Mouse (Mus musculus): ENCODE data around the gene Chst2. TPM values are rescaled to one million over a fixed set of nuclear protein-coding genes. Genes with fewer than 3 reads are reported as not detected.

Chst2 gene
- polyA plus RNA-seq, 1 experiment from 2014 or later = 17.5 TPM

GRCm38 (mm10) chr9:95413911-95414310 is 7.4 kb upstream of the Chst2 start:
- ATAC-seq (ENCODE audit: low FRiP score, low TSS enrichment) (no peak), DNase-seq (no peak)
- H3K9ac ChIP-seq (replicated peaks; ENCODE audit: low read length) = no peak overlapping the region
- no peaks in the 10 kb centered on the region for H3K4me1 ChIP-seq (ENCODE audit: control insufficient read depth, insufficient read depth, low read length)
- no peak overlapping the region for H3K4me2 ChIP-seq (ENCODE audit: low read length)
- H3K27ac ChIP-seq (replicated peaks; ENCODE audit: low read depth, low read length) = no peak overlapping the region
- no peak overlapping the region for H3K4me3 ChIP-seq (replicated peaks; ENCODE audit: low read depth, low read length)
- no peaks in the 10 kb centered on the region for H3K27me3 ChIP-seq (ENCODE audit: control insufficient read depth, insufficient read depth, low read length)
- no peaks in the 10 kb centered on the region for H3K36me3 ChIP-seq (ENCODE audit: control insufficient read depth, insufficient read depth, low read length)
- peaks cover 4% of the 10 kb centered on the region; the same call in 1 of the 2 replicates for H3K9me3 ChIP-seq (ENCODE audit: control insufficient read depth, low read length)

- no peaks in the 10 kb centered on the region for H3K27me3 ChIP-seq (ENCODE audit: control insufficient read depth, insufficient read depth, low read length)
- H3K4me1 ChIP-seq (ENCODE audit: control insufficient read depth, insufficient read depth, low read length) = no peaks in the 10 kb centered on the region
- ATAC-seq (ENCODE audit: low FRiP score, low TSS enrichment) (no peak), DNase-seq (no peak)
- H3K36me3 ChIP-seq (ENCODE audit: control insufficient read depth, insufficient read depth, low read length) = no peaks in the 10 kb centered on the region
- WGBS = 95% methylated on average over 4 of the region's 4 CpGs
- peaks cover 4% of the 10 kb centered on the region; the same call in 1 of the 2 replicates for H3K9me3 ChIP-seq (ENCODE audit: control insufficient read depth, low read length)
- no peak overlapping the region for H3K4me3 ChIP-seq (replicated peaks; ENCODE audit: low read depth, low read length)
- no peak overlapping the region for H3K4me2 ChIP-seq (ENCODE audit: low read length)
- H3K27ac ChIP-seq (replicated peaks; ENCODE audit: low read depth, low read length) = no peak overlapping the region
- no peak overlapping the region for H3K9ac ChIP-seq (replicated peaks; ENCODE audit: low read length)
Observed at GRCm38 (mm10) chr9:95412047-95412446, 5.5 kb upstream of the Chst2 start.

GRCm38 (mm10) chr9:95407586-95408220 is 1.2 kb upstream of the Chst2 start:
- peak overlapping the region; percentile 82 for H3K9ac ChIP-seq (replicated peaks; ENCODE audit: low read length)
- peak overlapping the region; percentile 96 for H3K4me2 ChIP-seq (ENCODE audit: low read length)
- H3K27ac ChIP-seq (replicated peaks; ENCODE audit: low read depth, low read length) = 0 out of 2 replicates have a peak overlapping the region, but pooled peaks have one; percentile 45
- peaks cover 9% of the 10 kb centered on the region; the same call in 1 of the 2 replicates for H3K4me1 ChIP-seq (ENCODE audit: control insufficient read depth, insufficient read depth, low read length)
- no peaks in the 10 kb centered on the region; the same call in 1 of the 2 replicates for H3K27me3 ChIP-seq (ENCODE audit: control insufficient read depth, insufficient read depth, low read length)
- ATAC-seq (ENCODE audit: low FRiP score, low TSS enrichment) (peak; percentile 24), DNase-seq (no peak)
- 2% methylated on average over 24 of the region's 24 CpGs for WGBS
- H3K36me3 ChIP-seq (ENCODE audit: control insufficient read depth, insufficient read depth, low read length) = no peaks in the 10 kb centered on the region
- peak overlapping the region; percentile 66 for H3K4me3 ChIP-seq (replicated peaks; ENCODE audit: low read depth, low read length)
- H3K9me3 ChIP-seq (ENCODE audit: control insufficient read depth, low read length) = no peaks in the 10 kb centered on the region

GRCm38 (mm10) chr9:95405946-95406570 is 464 bp downstream of the Chst2 start:
- no peaks in the 10 kb centered on the region for H3K9me3 ChIP-seq (ENCODE audit: control insufficient read depth, low read length)
- H3K36me3 ChIP-seq (ENCODE audit: control insufficient read depth, insufficient read depth, low read length) = no peaks in the 10 kb centered on the region
- peak overlapping the region; percentile 82 for H3K9ac ChIP-seq (replicated peaks; ENCODE audit: low read length)
- DNase-seq = peak; percentile 68
- H3K4me1 ChIP-seq (ENCODE audit: control insufficient read depth, insufficient read depth, low read length) = peaks cover 9% of the 10 kb centered on the region; the same call in 1 of the 2 replicates
- H3K27ac ChIP-seq (replicated peaks; ENCODE audit: low read depth, low read length) = peak overlapping the region; percentile 80
- WGBS = under 1% methylated on average over 70 of the region's 72 CpGs
- ATAC-seq (ENCODE audit: low FRiP score, low TSS enrichment) = peak; percentile 36
- no peaks in the 10 kb centered on the region; the same call in 1 of the 2 replicates for H3K27me3 ChIP-seq (ENCODE audit: control insufficient read depth, insufficient read depth, low read length)
- H3K4me3 ChIP-seq (replicated peaks; ENCODE audit: low read depth, low read length) = peak overlapping the region; percentile 66
- peak overlapping the region; percentile 96 for H3K4me2 ChIP-seq (ENCODE audit: low read length)

GRCm38 (mm10) chr9:95405511-95405945 is 994 bp downstream of the Chst2 start:
- peak; percentile 28 for ATAC-seq (ENCODE audit: low FRiP score, low TSS enrichment)
- Histone ChIP-seq H3K9ac (replicated peaks; ENCODE audit: low read length) (peak overlapping the region; percentile 82), H3K9me3 (ENCODE audit: control insufficient read depth, low read length) (no peaks in the 10 kb centered on the region), H3K4me2 (ENCODE audit: low read length) (peak overlapping the region; percentile 96), H3K4me1 (ENCODE audit: control insufficient read depth, insufficient read depth, low read length) (peaks cover 9% of the 10 kb centered on the region; the same call in 1 of the 2 replicates), H3K36me3 (ENCODE audit: control insufficient read depth, insufficient read depth, low read length) (no peaks in the 10 kb centered on the region), H3K27me3 (ENCODE audit: control insufficient read depth, insufficient read depth, low read length) (no peaks in the 10 kb centered on the region; the same call in 1 of the 2 replicates), H3K27ac (replicated peaks; ENCODE audit: low read depth, low read length) (peak overlapping the region; percentile 80), H3K4me3 (replicated peaks; ENCODE audit: low read depth, low read length) (peak overlapping the region; percentile 66)
- DNase-seq = peak; percentile 84
- under 1% methylated on average over 30 of the region's 30 CpGs for WGBS

- Histone ChIP-seq H3K9me3 (ENCODE audit: control insufficient read depth, low read length) (no peaks in the 10 kb centered on the region), H3K4me1 (ENCODE audit: control insufficient read depth, insufficient read depth, low read length) (peaks cover 9% of the 10 kb centered on the region; the same call in 1 of the 2 replicates), H3K27me3 (ENCODE audit: control insufficient read depth, insufficient read depth, low read length) (no peaks in the 10 kb centered on the region; the same call in 1 of the 2 replicates), H3K27ac (replicated peaks; ENCODE audit: low read depth, low read length) (no peak overlapping the region), H3K4me2 (ENCODE audit: low read length) (peak overlapping the region; percentile 96), H3K36me3 (ENCODE audit: control insufficient read depth, insufficient read depth, low read length) (no peaks in the 10 kb centered on the region), H3K4me3 (replicated peaks; ENCODE audit: low read depth, low read length) (peak overlapping the region; percentile 66), H3K9ac (replicated peaks; ENCODE audit: low read length) (peak overlapping the region; percentile 82; the same call in 1 of the 2 replicates)
- WGBS = 73% methylated on average over 38 of the region's 38 CpGs
- ATAC-seq (ENCODE audit: low FRiP score, low TSS enrichment) (no peak), DNase-seq (no peak)
Observed at GRCm38 (mm10) chr9:95404811-95405465, 1.6 kb downstream of the Chst2 start.

- H3K4me1 ChIP-seq (ENCODE audit: control insufficient read depth, insufficient read depth, low read length) = peaks cover 9% of the 10 kb centered on the region; the same call in 1 of the 2 replicates
- no peak overlapping the region for H3K9ac ChIP-seq (replicated peaks; ENCODE audit: low read length)
- H3K36me3 ChIP-seq (ENCODE audit: control insufficient read depth, insufficient read depth, low read length) = no peaks in the 10 kb centered on the region
- ATAC-seq (ENCODE audit: low FRiP score, low TSS enrichment) (no peak), DNase-seq (no peak)
- H3K27me3 ChIP-seq (ENCODE audit: control insufficient read depth, insufficient read depth, low read length) = no peaks in the 10 kb centered on the region; the same call in 1 of the 2 replicates
- no peak overlapping the region for H3K4me2 ChIP-seq (ENCODE audit: low read length)
- 67% methylated on average over 5 of the region's 5 CpGs for WGBS
- no peak overlapping the region for H3K4me3 ChIP-seq (replicated peaks; ENCODE audit: low read depth, low read length)
- H3K27ac ChIP-seq (replicated peaks; ENCODE audit: low read depth, low read length) = no peak overlapping the region
- no peaks in the 10 kb centered on the region for H3K9me3 ChIP-seq (ENCODE audit: control insufficient read depth, low read length)
Observed at GRCm38 (mm10) chr9:95401686-95402085, 4.8 kb downstream of the Chst2 start.

GRCm38 (mm10) chr9:95392011-95392410 is 14.5 kb downstream of the Chst2 start:
- no peaks in the 10 kb centered on the region for H3K4me1 ChIP-seq (ENCODE audit: control insufficient read depth, insufficient read depth, low read length)
- ATAC-seq (ENCODE audit: low FRiP score, low TSS enrichment) = no peak
- no peaks in the 10 kb centered on the region for H3K27me3 ChIP-seq (ENCODE audit: control insufficient read depth, insufficient read depth, low read length)
- H3K4me3 ChIP-seq (replicated peaks; ENCODE audit: low read depth, low read length) = no peak overlapping the region
- H3K4me2 ChIP-seq (ENCODE audit: low read length) = no peak overlapping the region
- no peak for DNase-seq
- H3K36me3 ChIP-seq (ENCODE audit: control insufficient read depth, insufficient read depth, low read length) = no peaks in the 10 kb centered on the region
- no peak overlapping the region for H3K9ac ChIP-seq (replicated peaks; ENCODE audit: low read length)
- WGBS = 47% methylated on average over 1 of the region's 1 CpGs
- no peaks in the 10 kb centered on the region for H3K9me3 ChIP-seq (ENCODE audit: control insufficient read depth, low read length)
- no peak overlapping the region for H3K27ac ChIP-seq (replicated peaks; ENCODE audit: low read depth, low read length)

Measured in midbrain, embryonic 14.5 days (tissue).